Comparison of ENCODE assay signal across 8 mouse cellular contexts in genomic region chr11:115812095-115812494, GRCm38 (mm10). TPM values are rescaled to one million over a fixed set of nuclear protein-coding genes. Genes with fewer than 3 reads are reported as not detected.
A peak's percentile ranks its signal among the peaks of the same experiment; 100 is the strongest.
DNase-seq lines count a peak whose midpoint lies in the region; ATAC-seq lines count a peak whose summit lies in the region.

No protein-coding gene starts in this region.

- no peaks in the 10 kb centered on the region for H3K27me3 ChIP-seq in forebrain, embryonic 12.5 days
- H3K27me3 ChIP-seq in hindbrain, embryonic 14.5 days (ENCODE audit: control insufficient read depth, insufficient read depth, low read length), result no peaks in the 10 kb centered on the region
- H3K27me3 ChIP-seq in liver, embryonic 11.5 days (replicated peaks; ENCODE audit: control insufficient read depth, insufficient read depth, low read length), result no peaks in the 10 kb centered on the region
- no peaks in the 10 kb centered on the region for H3K27me3 ChIP-seq in neural tube, embryonic 13.5 days

- H3K27ac ChIP-seq in forebrain, embryonic 12.5 days, result no peak overlapping the region
- no peak overlapping the region for H3K27ac ChIP-seq in hindbrain, embryonic 14.5 days
- no peak overlapping the region for H3K27ac ChIP-seq in liver, embryonic 11.5 days (ENCODE audit: low read depth, low read length)
- H3K27ac ChIP-seq in neural tube, embryonic 13.5 days (replicated peaks), result peak overlapping the region; percentile 78

- ATAC-seq in forebrain, embryonic 12.5 days (ENCODE audit: low FRiP score), result no peak
- no peak for ATAC-seq in hindbrain, embryonic 14.5 days (ENCODE audit: low FRiP score)
- ATAC-seq in liver, embryonic 11.5 days (replicated peaks; ENCODE audit: low FRiP score), result no peak
- no peak for ATAC-seq in neural tube, embryonic 13.5 days (ENCODE audit: low read depth)

- DNase-seq in MN1 (ENCODE audit: low spot score), result peak; percentile 19
- no peak for DNase-seq in hindbrain, embryonic 14.5 days (ENCODE audit: low spot score)
- DNase-seq in liver, embryonic 11.5 days (ENCODE audit: low spot score), result no peak
- no peak for DNase-seq in left cerebral cortex, postnatal 14 days (ENCODE audit: low spot score in 2 of 2)
- DNase-seq in left cerebral cortex, adult 9 months (ENCODE audit: low spot score in 2 of 2), result no peak
- DNase-seq in layer of hippocampus, adult 8-10 months (ENCODE audit: low spot score in 2 of 2), result no peak

- H3K4me1 ChIP-seq in forebrain, embryonic 12.5 days, result peaks cover 78% of the 10 kb centered on the region
- H3K4me1 ChIP-seq in hindbrain, embryonic 14.5 days (replicated peaks; ENCODE audit: control insufficient read depth, insufficient read depth, low read length), result peaks cover 46% of the 10 kb centered on the region
- H3K4me1 ChIP-seq in liver, embryonic 11.5 days (replicated peaks; ENCODE audit: control insufficient read depth, insufficient read depth, low read length), result peaks cover 55% of the 10 kb centered on the region
- peaks cover 77% of the 10 kb centered on the region for H3K4me1 ChIP-seq in neural tube, embryonic 13.5 days (replicated peaks)

- H3K4me2 ChIP-seq in forebrain, embryonic 12.5 days, result peak overlapping the region; percentile 85
- peak overlapping the region; percentile 88 for H3K4me2 ChIP-seq in hindbrain, embryonic 14.5 days (replicated peaks)
- H3K4me2 ChIP-seq in liver, embryonic 11.5 days, result peak overlapping the region; percentile 68
- H3K4me2 ChIP-seq in neural tube, embryonic 13.5 days, result peak overlapping the region; percentile 75

- 52% methylated on average over 7 of the region's 7 CpGs for WGBS in forebrain, embryonic 12.5 days
- WGBS in hindbrain, embryonic 14.5 days, result 40% methylated on average over 7 of the region's 7 CpGs
- 46% methylated on average over 7 of the region's 7 CpGs for WGBS in liver, embryonic 11.5 days
- WGBS in neural tube, embryonic 13.5 days, result 32% methylated on average over 7 of the region's 7 CpGs

- H3K9me3 ChIP-seq in forebrain, embryonic 12.5 days, result no peaks in the 10 kb centered on the region
- H3K9me3 ChIP-seq in hindbrain, embryonic 14.5 days (ENCODE audit: control insufficient read depth, low read length), result no peaks in the 10 kb centered on the region
- no peaks in the 10 kb centered on the region for H3K9me3 ChIP-seq in liver, embryonic 11.5 days (ENCODE audit: control insufficient read depth, low read length)
- no peaks in the 10 kb centered on the region for H3K9me3 ChIP-seq in neural tube, embryonic 13.5 days

- H3K36me3 ChIP-seq in forebrain, embryonic 12.5 days (replicated peaks), result peaks cover 23% of the 10 kb centered on the region
- peaks cover 6% of the 10 kb centered on the region; the same call in 1 of the 2 replicates for H3K36me3 ChIP-seq in hindbrain, embryonic 14.5 days (replicated peaks; ENCODE audit: control insufficient read depth, insufficient read depth)
- peaks cover 9% of the 10 kb centered on the region for H3K36me3 ChIP-seq in liver, embryonic 11.5 days (ENCODE audit: control insufficient read depth, insufficient read depth, low read length)
- H3K36me3 ChIP-seq in neural tube, embryonic 13.5 days, result peaks cover 20% of the 10 kb centered on the region

- H3K4me3 ChIP-seq in forebrain, embryonic 12.5 days (replicated peaks), result peak overlapping the region; percentile 95
- peak overlapping the region; percentile 71 for H3K4me3 ChIP-seq in hindbrain, embryonic 14.5 days (replicated peaks; ENCODE audit: low read length)
- H3K4me3 ChIP-seq in liver, embryonic 11.5 days (ENCODE audit: low read depth, low read length), result peak overlapping the region; percentile 96
- H3K4me3 ChIP-seq in neural tube, embryonic 13.5 days, result peak overlapping the region; percentile 96

- H3K9ac ChIP-seq in forebrain, embryonic 12.5 days, result peak overlapping the region; percentile 90
- peak overlapping the region; percentile 75 for H3K9ac ChIP-seq in hindbrain, embryonic 14.5 days
- no peak overlapping the region for H3K9ac ChIP-seq in liver, embryonic 11.5 days (ENCODE audit: low read depth, low read length)
- H3K9ac ChIP-seq in neural tube, embryonic 13.5 days, result peak overlapping the region; percentile 95

- intact Hi-C loops in left cerebral cortex, postnatal 14 days (cut with DNase I), result loop anchor here (2.0 to 5.0 kb wide), 3 partner anchors 35 to 180 kb away; no protein-coding TSS in a partner anchor

RNA-seq across cellular contexts. Expression of gene Caskin2, which starts 1.3 kb away (rescaled TPM):
- 15.5 and 19.5 TPM in 2 replicates for polyA plus RNA-seq in forebrain, embryonic 12.5 days (2016; fragmentation: Nextera tagmentation; extraction: Ambion mirVana)
- 10.7 and 11.0 TPM in 2 replicates for polyA plus RNA-seq in hindbrain, embryonic 14.5 days (2014; fragmentation: Nextera tagmentation; extraction: Ambion mirVana)
- 13.5 and 14.0 TPM in 2 replicates for polyA plus RNA-seq in liver, embryonic 11.5 days (2014; fragmentation: Nextera tagmentation; extraction: Ambion mirVana)
- polyA plus RNA-seq in neural tube, embryonic 13.5 days (2015; fragmentation: Nextera tagmentation; extraction: Ambion mirVana), result 13.8 and 15.2 TPM in 2 replicates
- total RNA-seq in left cerebral cortex, postnatal 14 days (2021), result 10 to 100 TPM; 18.7 to 21.3 TPM
- total RNA-seq in layer of hippocampus, adult 8-10 months (2022), result 10 to 100 TPM; 17.1 to 21.7 (median 20.0) TPM

RNA-seq across cellular contexts. Expression of gene Tsen54, which starts 2.4 kb away (rescaled TPM):
- polyA plus RNA-seq in forebrain, embryonic 12.5 days (2016; fragmentation: Nextera tagmentation; extraction: Ambion mirVana), result 27.1 and 28.4 TPM in 2 replicates
- 17.8 and 19.9 TPM in 2 replicates for polyA plus RNA-seq in hindbrain, embryonic 14.5 days (2014; fragmentation: Nextera tagmentation; extraction: Ambion mirVana)
- 36.1 and 36.4 TPM in 2 replicates for polyA plus RNA-seq in liver, embryonic 11.5 days (2014; fragmentation: Nextera tagmentation; extraction: Ambion mirVana)
- polyA plus RNA-seq in neural tube, embryonic 13.5 days (2015; fragmentation: Nextera tagmentation; extraction: Ambion mirVana), result 22.7 and 23.4 TPM in 2 replicates
- 10 to 100 TPM; 12.7 to 15.3 TPM for total RNA-seq in left cerebral cortex, postnatal 14 days (2021)
- 10 to 100 TPM; 12.5 to 18.7 (median 16.9) TPM for total RNA-seq in layer of hippocampus, adult 8-10 months (2022)

RNA-seq across cellular contexts. Expression of gene Llgl2, which starts 11.8 kb away (rescaled TPM):
- 2.4 and 2.7 TPM in 2 replicates for polyA plus RNA-seq in forebrain, embryonic 12.5 days (2016; fragmentation: Nextera tagmentation; extraction: Ambion mirVana)
- 1.3 and 2.4 TPM in 2 replicates for polyA plus RNA-seq in hindbrain, embryonic 14.5 days (2014; fragmentation: Nextera tagmentation; extraction: Ambion mirVana)
- polyA plus RNA-seq in liver, embryonic 11.5 days (2014; fragmentation: Nextera tagmentation; extraction: Ambion mirVana), result 15.6 and 18.7 TPM in 2 replicates
- polyA plus RNA-seq in neural tube, embryonic 13.5 days (2015; fragmentation: Nextera tagmentation; extraction: Ambion mirVana), result 1.4 and 1.8 TPM in 2 replicates
- 1 to 10 TPM; 2.8 to 3.4 TPM for total RNA-seq in left cerebral cortex, postnatal 14 days (2021)
- 1 to 10 TPM; 1.6 to 4.2 (median 2.4) TPM for total RNA-seq in layer of hippocampus, adult 8-10 months (2022)

RNA-seq across cellular contexts. Expression of gene Myo15b, which starts 46.1 kb away (rescaled TPM):
- polyA plus RNA-seq in forebrain, embryonic 12.5 days (2016; fragmentation: Nextera tagmentation; extraction: Ambion mirVana), result 0.17 and 0.31 TPM in 2 replicates
- 0.13 TPM in 1 of 2 replicates, not detected in the other for polyA plus RNA-seq in hindbrain, embryonic 14.5 days (2014; fragmentation: Nextera tagmentation; extraction: Ambion mirVana)
- 0.56 and 0.89 TPM in 2 replicates for polyA plus RNA-seq in liver, embryonic 11.5 days (2014; fragmentation: Nextera tagmentation; extraction: Ambion mirVana)
- polyA plus RNA-seq in neural tube, embryonic 13.5 days (2015; fragmentation: Nextera tagmentation; extraction: Ambion mirVana), result 0.10 TPM in 1 of 2 replicates, not detected in the other
- total RNA-seq in left cerebral cortex, postnatal 14 days (2021), result under 1 TPM; 0.13 to 0.17 TPM
- 1 to 10 TPM in 1 of 4 experiments, under 1 TPM in 3; 0.11 to 1.2 (median 0.56) TPM for total RNA-seq in layer of hippocampus, adult 8-10 months (2022)

RNA-seq across cellular contexts. Expression of gene Tmem94, which starts 46.9 kb away (rescaled TPM):
- polyA plus RNA-seq in forebrain, embryonic 12.5 days (2016; fragmentation: Nextera tagmentation; extraction: Ambion mirVana), result 39.0 and 45.2 TPM in 2 replicates
- polyA plus RNA-seq in hindbrain, embryonic 14.5 days (2014; fragmentation: Nextera tagmentation; extraction: Ambion mirVana), result 17.3 and 20.8 TPM in 2 replicates
- polyA plus RNA-seq in liver, embryonic 11.5 days (2014; fragmentation: Nextera tagmentation; extraction: Ambion mirVana), result 14.1 and 14.4 TPM in 2 replicates
- 25.4 and 25.8 TPM in 2 replicates for polyA plus RNA-seq in neural tube, embryonic 13.5 days (2015; fragmentation: Nextera tagmentation; extraction: Ambion mirVana)
- 10 to 100 TPM; 48.1 to 51.4 TPM for total RNA-seq in left cerebral cortex, postnatal 14 days (2021)
- 10 to 100 TPM; 49.7 to 64.2 (median 52.3) TPM for total RNA-seq in layer of hippocampus, adult 8-10 months (2022)
